Mouse (Mus musculus) liver, embryonic 15.5 days (tissue): ENCODE data around the gene Zfp580. TPM values are rescaled to one million over a fixed set of nuclear protein-coding genes. Genes with fewer than 3 reads are reported as not detected.
A peak's percentile ranks its signal among the peaks of the same experiment; 100 is the strongest.
"Not testable (repeated sequence)": the region's sequence is repeated elsewhere in the genome, so short reads cannot be mapped to it uniquely, and the experiment has no call there.

Experiments used
- ATAC-seq: fragments of 200-750 bp; cut with Nextera tagmentation; 2 replicates; pipeline ENCODE4 v1.8.0; 2017; ENCODE audit warnings: moderate number of reproducible peaks, mild to moderate bottlenecking, moderate library complexity; ENCODE audit not compliant: insufficient read depth
- H3K27ac ChIP-seq: fragments of 300-500 bp; sonication (generic); replicated peaks from 2 replicates; pipeline ENCODE4 v1.5.1; 2015; ENCODE audit warnings: mild to moderate bottlenecking, inconsistent platforms
- H3K27me3 ChIP-seq: fragments of 300-500 bp; sonication (generic); 2 replicates; pipeline ENCODE4 v1.6.1; 2015; ENCODE audit warnings: mild to moderate bottlenecking, inconsistent platforms
- H3K36me3 ChIP-seq: fragments of 300-500 bp; sonication (generic); replicated peaks from 2 replicates; pipeline ENCODE4 v1.6.1; 2015; ENCODE audit warnings: moderate library complexity, mild to moderate bottlenecking, inconsistent platforms
- H3K4me1 ChIP-seq: fragments of 300-500 bp; sonication (generic); replicated peaks from 2 replicates; pipeline ENCODE4 v1.6.1; 2015; ENCODE audit warnings: inconsistent platforms
- H3K4me2 ChIP-seq: fragments of 300-500 bp; sonication (generic); 2 replicates; pipeline ENCODE4 v1.6.1; 2015; ENCODE audit warnings: moderate library complexity, mild to moderate bottlenecking, inconsistent platforms
- H3K4me3 ChIP-seq: fragments of 300-500 bp; sonication (generic); replicated peaks from 2 replicates; pipeline ENCODE4 v1.5.1; 2015; ENCODE audit warnings: mild to moderate bottlenecking, inconsistent platforms
- H3K9ac ChIP-seq: fragments of 300-500 bp; sonication (generic); 2 replicates; pipeline ENCODE4 v1.6.1; 2015; ENCODE audit warnings: moderate library complexity, mild to moderate bottlenecking, inconsistent platforms
- H3K9me3 ChIP-seq: fragments of 300-500 bp; sonication (generic); replicated peaks from 2 replicates; pipeline ENCODE4 v1.6.1; 2016; ENCODE audit warnings: inconsistent platforms
- WGBS: fragments of 180-500 bp; shearing (Covaris S2); methylation state at CpG from one replicate; pipeline ENCODE4 v1.1.7; 2015; ENCODE audit warnings: mixed read lengths; ENCODE audit not compliant: insufficient replicate concordance; 5-methylcytosine and 5-hydroxymethylcytosine counted together
- polyA plus RNA-seq: library from polyadenylated mRNA; unstranded; fragments of >200 nt; fragmentation: Nextera tagmentation; extraction: Ambion mirVana; gene quantifications from 2 replicates; pipeline ENCODE4 v1.2.1, GENCODE M21; 2015

Zfp580 gene
- 1.7 and 2.0 TPM in 2 replicates for polyA plus RNA-seq

GRCm38 (mm10) chr7:5051193-5052192 lies at the start of gene Zfp580:
TSS of gene Zfp580 (plus strand) at chr7:5051538.
- H3K4me1 ChIP-seq: peaks cover 22% of the 10 kb centered on the region
- peak within 1 kb of the TSS; percentile 61 for H3K4me3 ChIP-seq
- H3K36me3 ChIP-seq: no peaks in the 10 kb centered on the region
- H3K27ac ChIP-seq: no peak within 1 kb of the TSS
- peak; percentile 61 for ATAC-seq
- WGBS: 1% methylated on average over 65 of the region's 65 CpGs
- H3K9ac ChIP-seq: peak within 1 kb of the TSS; percentile 50
- H3K9me3 ChIP-seq: no peaks in the 10 kb centered on the region
- peaks cover 84% of the 10 kb centered on the region for H3K27me3 ChIP-seq
- H3K4me2 ChIP-seq: peak within 1 kb of the TSS; percentile 72

- not testable (repeated sequence) for H3K9ac ChIP-seq, H3K4me2 ChIP-seq, H3K27me3 ChIP-seq, H3K4me1 ChIP-seq, H3K4me3 ChIP-seq, ATAC-seq, H3K27ac ChIP-seq, H3K9me3 ChIP-seq
- H3K36me3 ChIP-seq: peaks cover 12% of the 10 kb centered on the region
- WGBS: 63% methylated on average over 8 of the region's 8 CpGs
These were observed 48.5 kb upstream of the Zfp580 start for GRCm38 (mm10) chr7:5002876-5003275.

GRCm38 (mm10) chr7:5008229-5008628 lies 43.1 kb upstream of the Zfp580 start:
- H3K36me3 ChIP-seq: peaks cover 64% of the 10 kb centered on the region
- 92% methylated on average over 26 of the region's 26 CpGs for WGBS

GRCm38 (mm10) chr7:5012681-5013513 lies 38.4 kb upstream of the Zfp580 start:
- ATAC-seq: no peak
- H3K9ac ChIP-seq: no peak overlapping the region
- no peaks in the 10 kb centered on the region for H3K9me3 ChIP-seq
- peak overlapping the region; percentile 77 for H3K4me3 ChIP-seq
- peaks cover 22% of the 10 kb centered on the region for H3K4me1 ChIP-seq
- no peak overlapping the region; the same call in 1 of the 2 replicates for H3K27ac ChIP-seq
- H3K36me3 ChIP-seq: peaks cover 65% of the 10 kb centered on the region
- H3K4me2 ChIP-seq: peak overlapping the region; percentile 93
- H3K27me3 ChIP-seq: no peaks in the 10 kb centered on the region
- WGBS: 79% methylated on average over 27 of the region's 27 CpGs

More at GRCm38 (mm10) chr7:5008229-5008628, 43.1 kb upstream of the Zfp580 start:
- Histone ChIP-seq H3K4me3 (no peak overlapping the region), H3K27ac (no peak overlapping the region), H3K4me2 (no peak overlapping the region), H3K27me3 (no peaks in the 10 kb centered on the region), H3K4me1 (peaks cover 3% of the 10 kb centered on the region), H3K9me3 (no peaks in the 10 kb centered on the region), H3K9ac (no peak overlapping the region)
- no peak for ATAC-seq

- Histone ChIP-seq H3K27me3 (no peaks in the 10 kb centered on the region), H3K4me2 (peak within 1 kb of the TSS; percentile 93), H3K27ac (peak within 1 kb of the TSS; percentile 98), H3K36me3 (peaks cover 55% of the 10 kb centered on the region), H3K9ac (peak within 1 kb of the TSS; percentile 81), H3K9me3 (no peaks in the 10 kb centered on the region), H3K4me1 (peaks cover 34% of the 10 kb centered on the region), H3K4me3 (peak within 1 kb of the TSS; percentile 77)
- ATAC-seq: peak; percentile 81
- WGBS: under 1% methylated on average over 42 of the region's 42 CpGs
These were observed 36.9 kb upstream of the Zfp580 start, which contains the start of the genes Zfp524 and Fiz1 for GRCm38 (mm10) chr7:5014251-5015117. TSS of gene Zfp524 (plus strand) at chr7:5014415. TSS of gene Fiz1 (minus strand) at chr7:5014697.

- Histone ChIP-seq H3K4me3 (peak within 1 kb of the TSS; percentile 77), H3K4me2 (peak within 1 kb of the TSS; percentile 93), H3K36me3 (peaks cover 46% of the 10 kb centered on the region), H3K9me3 (no peaks in the 10 kb centered on the region), H3K4me1 (peaks cover 36% of the 10 kb centered on the region), H3K27me3 (no peaks in the 10 kb centered on the region), H3K27ac (peak within 1 kb of the TSS; percentile 98), H3K9ac (peak within 1 kb of the TSS; percentile 81)
- ATAC-seq: peak; percentile 74
- WGBS: under 1% methylated on average over 75 of the region's 76 CpGs
These were observed 36.0 kb upstream of the Zfp580 start, which contains the start of gene Gm44973 for GRCm38 (mm10) chr7:5015118-5016001. TSS of gene Gm44973 (plus strand) at chr7:5015496.

GRCm38 (mm10) chr7:5016057-5016456 lies 35.3 kb upstream of the Zfp580 start:
- peak overlapping the region; percentile 93 for H3K4me2 ChIP-seq
- H3K4me3 ChIP-seq: peak overlapping the region; percentile 77
- no peaks in the 10 kb centered on the region for H3K27me3 ChIP-seq
- H3K4me1 ChIP-seq: peaks cover 42% of the 10 kb centered on the region
- 41% methylated on average over 3 of the region's 3 CpGs for WGBS
- peak overlapping the region; percentile 98 for H3K27ac ChIP-seq
- H3K9ac ChIP-seq: peak overlapping the region; percentile 81
- ATAC-seq: no peak
- no peaks in the 10 kb centered on the region for H3K9me3 ChIP-seq
- peaks cover 39% of the 10 kb centered on the region for H3K36me3 ChIP-seq

- Histone ChIP-seq H3K27me3 (no peaks in the 10 kb centered on the region), H3K4me1 (peaks cover 50% of the 10 kb centered on the region), H3K36me3 (peaks cover 30% of the 10 kb centered on the region), H3K4me2 (no peak overlapping the region), H3K27ac (no peak overlapping the region), H3K4me3 (no peak overlapping the region), H3K9me3 (no peaks in the 10 kb centered on the region), H3K9ac (no peak overlapping the region)
- WGBS: 90% methylated on average over 2 of the region's 2 CpGs
- no peak for ATAC-seq
These were observed 34.4 kb upstream of the Zfp580 start for GRCm38 (mm10) chr7:5016920-5017319.

- Histone ChIP-seq H3K9me3 (no peaks in the 10 kb centered on the region), H3K4me2 (no peak overlapping the region), H3K4me3 (no peak overlapping the region), H3K36me3 (peaks cover 28% of the 10 kb centered on the region), H3K4me1 (peaks cover 55% of the 10 kb centered on the region), H3K9ac (no peak overlapping the region), H3K27me3 (no peaks in the 10 kb centered on the region), H3K27ac (no peak overlapping the region)
- 82% methylated on average over 16 of the region's 16 CpGs for WGBS
- ATAC-seq: no peak
These were observed 34.0 kb upstream of the Zfp580 start for GRCm38 (mm10) chr7:5017352-5017751.
